Mouse (Mus musculus): ENCODE results near the gene Gm4070.
"Not testable (repeated sequence)": the region's sequence is repeated elsewhere in the genome, so short reads cannot be mapped to it uniquely, and the experiment has no call there.

GRCm38 (mm10) chr7:105945238-105945637 is 8.5 kb downstream of the Gm4070 start:
- not testable (repeated sequence) for TF ChIP-seq POLR2A (IDR thresholded peaks at IDR 0.05; ENCODE audit: low read depth, low read length); CTCF (IDR thresholded peaks at IDR 0.05; ENCODE audit: borderline replicate concordance, insufficient read depth, low read length)
